Mouse (Mus musculus) kidney, embryonic 15.5 days (tissue): ENCODE results near the gene Olfr467. TPM values are rescaled to one million over a fixed set of nuclear protein-coding genes. Genes with fewer than 3 reads are reported as not detected.
"Not testable (repeated sequence)": the region's sequence is repeated elsewhere in the genome, so short reads cannot be mapped to it uniquely, and the experiment has no call there.

Source experiments
- ATAC-seq: fragments of 200-750 bp; cut with Nextera tagmentation; replicated peaks from 2 replicates; pipeline ENCODE4 v1.8.0; 2017; ENCODE audit warnings: moderate TSS enrichment; ENCODE audit not compliant: low FRiP score
- H3K27ac ChIP-seq: fragments of 300-500 bp; sonication (generic); 2 replicates; pipeline ENCODE4 v1.5.1; 2015; ENCODE audit warnings: mild to moderate bottlenecking, inconsistent platforms
- H3K27me3 ChIP-seq: fragments of 300-500 bp; sonication (generic); 2 replicates; pipeline ENCODE4 v1.6.1; 2015; ENCODE audit warnings: inconsistent platforms
- H3K36me3 ChIP-seq: fragments of 300-500 bp; sonication (generic); 2 replicates; pipeline ENCODE4 v1.6.1; 2015; ENCODE audit warnings: inconsistent platforms
- H3K4me1 ChIP-seq: fragments of 300-500 bp; sonication (generic); 2 replicates; pipeline ENCODE4 v1.6.1; 2015; ENCODE audit warnings: inconsistent platforms
- H3K4me2 ChIP-seq: fragments of 300-500 bp; sonication (generic); 2 replicates; pipeline ENCODE4 v1.6.1; 2015; ENCODE audit warnings: moderate library complexity, mild to moderate bottlenecking, inconsistent platforms
- H3K4me3 ChIP-seq: fragments of 300-500 bp; sonication (generic); replicated peaks from 2 replicates; pipeline ENCODE4 v1.5.1; 2015; ENCODE audit warnings: mild to moderate bottlenecking, inconsistent platforms
- H3K9ac ChIP-seq: fragments of 300-500 bp; sonication (generic); 2 replicates; pipeline ENCODE4 v1.6.1; 2015; ENCODE audit warnings: mild to moderate bottlenecking, inconsistent platforms
- H3K9me3 ChIP-seq: fragments of 300-500 bp; sonication (generic); replicated peaks from 2 replicates; pipeline ENCODE4 v1.6.1; 2016; ENCODE audit warnings: inconsistent platforms
- WGBS: fragments of 180-500 bp; shearing (Covaris S2); methylation state at CpG from one replicate; pipeline ENCODE4 v1.1.7; 2015; ENCODE audit warnings: mixed read lengths; 5-methylcytosine and 5-hydroxymethylcytosine counted together
- polyA plus RNA-seq: library from polyadenylated mRNA; unstranded; fragments of >200 nt; fragmentation: Nextera tagmentation; extraction: Ambion mirVana; gene quantifications from 2 replicates; pipeline ENCODE4 v1.2.1, GENCODE M21; 2015

Gene Olfr467
- polyA plus RNA-seq: not detected in 2 replicates

- no peak within 1 kb of the TSS for H3K4me3 ChIP-seq
- H3K36me3 ChIP-seq: no peaks in the 10 kb centered on the region
- no peaks in the 10 kb centered on the region for H3K4me1 ChIP-seq
- no peak within 1 kb of the TSS for H3K9ac ChIP-seq
- no peak within 1 kb of the TSS for H3K27ac ChIP-seq
- H3K9me3 ChIP-seq: no peaks in the 10 kb centered on the region
- H3K27me3 ChIP-seq: no peaks in the 10 kb centered on the region
- no peak within 1 kb of the TSS for H3K4me2 ChIP-seq
- ATAC-seq: no peak
These were observed at the start of gene Olfr467 for GRCm38 (mm10) chr7:107811963-107812362. TSS of gene Olfr467 (plus strand) at chr7:107812263.

- 57% methylated on average over 6 of the region's 6 CpGs for WGBS
- Histone ChIP-seq H3K4me3 (no peak overlapping the region), H3K4me2 (no peak overlapping the region), H3K9ac (no peak overlapping the region), H3K9me3 (no peaks in the 10 kb centered on the region), H3K27ac (no peak overlapping the region), H3K27me3 (no peaks in the 10 kb centered on the region), H3K36me3 (no peaks in the 10 kb centered on the region), H3K4me1 (no peaks in the 10 kb centered on the region)
- ATAC-seq: no peak
These were observed 41.3 kb upstream of the Olfr467 start for GRCm38 (mm10) chr7:107770812-107771211.

GRCm38 (mm10) chr7:107778216-107778615 is 33.8 kb upstream of the Olfr467 start:
- no peaks in the 10 kb centered on the region for H3K27me3 ChIP-seq
- H3K4me3 ChIP-seq: no peak overlapping the region
- no peak for ATAC-seq
- H3K4me2 ChIP-seq: no peak overlapping the region
- 56% methylated on average over 1 of the region's 1 CpGs for WGBS
- no peaks in the 10 kb centered on the region for H3K9me3 ChIP-seq
- no peaks in the 10 kb centered on the region for H3K4me1 ChIP-seq
- no peaks in the 10 kb centered on the region for H3K36me3 ChIP-seq
- no peak overlapping the region for H3K27ac ChIP-seq
- H3K9ac ChIP-seq: no peak overlapping the region

- no peak for ATAC-seq
- no peaks in the 10 kb centered on the region for H3K36me3 ChIP-seq
- H3K4me1 ChIP-seq: no peaks in the 10 kb centered on the region
- no peaks in the 10 kb centered on the region for H3K27me3 ChIP-seq
- H3K4me3 ChIP-seq: no peak overlapping the region
- no peak overlapping the region for H3K4me2 ChIP-seq
- H3K9ac ChIP-seq: no peak overlapping the region
- no peaks in the 10 kb centered on the region for H3K9me3 ChIP-seq
- WGBS: 47% methylated on average over 4 of the region's 4 CpGs
- no peak overlapping the region for H3K27ac ChIP-seq
These were observed 32.5 kb upstream of the Olfr467 start for GRCm38 (mm10) chr7:107779611-107780010.

- ATAC-seq: no peak
- Histone ChIP-seq H3K36me3 (no peaks in the 10 kb centered on the region), H3K9ac (no peak overlapping the region), H3K4me2 (no peak overlapping the region), H3K4me1 (no peaks in the 10 kb centered on the region), H3K27ac (no peak overlapping the region), H3K4me3 (no peak overlapping the region), H3K27me3 (no peaks in the 10 kb centered on the region), H3K9me3 (no peaks in the 10 kb centered on the region)
- 55% methylated on average over 3 of the region's 3 CpGs for WGBS
These were observed 24.0 kb upstream of the Olfr467 start for GRCm38 (mm10) chr7:107787977-107788620.

GRCm38 (mm10) chr7:107796500-107796899 is 15.6 kb upstream of the Olfr467 start:
- Histone ChIP-seq H3K27ac (no peak overlapping the region), H3K9ac (no peak overlapping the region), H3K4me1 (no peaks in the 10 kb centered on the region), H3K4me2 (no peak overlapping the region), H3K4me3 (no peak overlapping the region), H3K27me3 (no peaks in the 10 kb centered on the region), H3K36me3 (no peaks in the 10 kb centered on the region), H3K9me3 (no peaks in the 10 kb centered on the region)
- WGBS: 92% methylated on average over 2 of the region's 2 CpGs
- no peak for ATAC-seq

- no peak for ATAC-seq
- Histone ChIP-seq H3K9ac (no peak within 1 kb of the TSS), H3K4me2 (no peak within 1 kb of the TSS), H3K27ac (no peak within 1 kb of the TSS), H3K4me1 (no peaks in the 10 kb centered on the region), H3K36me3 (no peaks in the 10 kb centered on the region), H3K4me3 (no peak within 1 kb of the TSS), H3K27me3 (no peaks in the 10 kb centered on the region), H3K9me3 (no peaks in the 10 kb centered on the region)
- WGBS: 88% methylated on average over 2 of the region's 2 CpGs
These were observed 11.0 kb upstream of the Olfr467 start, which contains the start of gene Ovch2 for GRCm38 (mm10) chr7:107801108-107801507. TSS of gene Ovch2 (minus strand) at chr7:107801208.

- Histone ChIP-seq H3K27ac (no peak overlapping the region), H3K9me3 (no peaks in the 10 kb centered on the region), H3K4me2 (no peak overlapping the region), H3K27me3 (no peaks in the 10 kb centered on the region), H3K36me3 (no peaks in the 10 kb centered on the region), H3K4me1 (no peaks in the 10 kb centered on the region), H3K9ac (no peak overlapping the region), H3K4me3 (no peak overlapping the region)
- no peak for ATAC-seq
- WGBS: 52% methylated on average over 3 of the region's 3 CpGs
These were observed 9.9 kb upstream of the Olfr467 start for GRCm38 (mm10) chr7:107802138-107802537.

GRCm38 (mm10) chr7:107819442-107819841 is 7.4 kb downstream of the Olfr467 start:
- H3K4me2 ChIP-seq: no peak overlapping the region
- H3K9ac ChIP-seq: no peak overlapping the region
- H3K36me3 ChIP-seq: no peaks in the 10 kb centered on the region
- no peak overlapping the region for H3K4me3 ChIP-seq
- no peak overlapping the region for H3K27ac ChIP-seq
- ATAC-seq: no peak
- no peaks in the 10 kb centered on the region for H3K4me1 ChIP-seq
- no peaks in the 10 kb centered on the region for H3K9me3 ChIP-seq
- H3K27me3 ChIP-seq: no peaks in the 10 kb centered on the region

GRCm38 (mm10) chr7:107823867-107824266 is 11.8 kb downstream of the Olfr467 start:
- H3K36me3 ChIP-seq, H3K27me3 ChIP-seq, H3K4me3 ChIP-seq, H3K4me2 ChIP-seq, ATAC-seq, H3K27ac ChIP-seq, H3K9ac ChIP-seq, H3K9me3 ChIP-seq, H3K4me1 ChIP-seq: not testable (repeated sequence)
- 70% methylated on average over 2 of the region's 2 CpGs for WGBS

- H3K9me3 ChIP-seq, H3K4me2 ChIP-seq, H3K36me3 ChIP-seq, H3K27me3 ChIP-seq, H3K4me1 ChIP-seq, H3K4me3 ChIP-seq, ATAC-seq, H3K9ac ChIP-seq, H3K27ac ChIP-seq: not testable (repeated sequence)
These were observed 13.4 kb downstream of the Olfr467 start, which contains the start of gene Olfr469 for GRCm38 (mm10) chr7:107825441-107825840. TSS of gene Olfr469 (minus strand) at chr7:107825541.

GRCm38 (mm10) chr7:107841719-107842118 is 29.7 kb downstream of the Olfr467 start:
- 79% methylated on average over 1 of the region's 1 CpGs for WGBS
- no peaks in the 10 kb centered on the region for H3K27me3 ChIP-seq
- ATAC-seq: no peak

GRCm38 (mm10) chr7:107847390-107847789 is 35.3 kb downstream of the Olfr467 start, which contains the start of gene Olfr470:
TSS of gene Olfr470 (minus strand) at chr7:107847490.
- not testable (repeated sequence) for H3K4me2 ChIP-seq, H3K4me1 ChIP-seq, H3K9me3 ChIP-seq, H3K27ac ChIP-seq, H3K27me3 ChIP-seq, ATAC-seq, H3K9ac ChIP-seq, H3K36me3 ChIP-seq, H3K4me3 ChIP-seq
- 81% methylated on average over 1 of the region's 1 CpGs for WGBS

More at GRCm38 (mm10) chr7:107841719-107842118, 29.7 kb downstream of the Olfr467 start:
- no peaks in the 10 kb centered on the region for H3K9me3 ChIP-seq
- no peak overlapping the region for H3K4me3 ChIP-seq
- no peak overlapping the region for H3K9ac ChIP-seq
- no peak overlapping the region for H3K27ac ChIP-seq
- no peaks in the 10 kb centered on the region for H3K36me3 ChIP-seq
- no peak overlapping the region for H3K4me2 ChIP-seq
- H3K4me1 ChIP-seq: no peaks in the 10 kb centered on the region
